Mouse (Mus musculus) neural tube, embryonic 13.5 days (tissue): ENCODE measurements around the gene Tmem245. TPM values are rescaled to one million over a fixed set of nuclear protein-coding genes. Genes with fewer than 3 reads are reported as not detected.
A peak's percentile ranks its signal among the peaks of the same experiment; 100 is the strongest.

Experiments
- ATAC-seq: fragments of 200-750 bp; cut with Nextera tagmentation; 2 replicates; pipeline ENCODE4 v1.8.0; 2017; ENCODE audit warnings: low read depth, mild to moderate bottlenecking, moderate TSS enrichment, moderate library complexity
- H3K27ac ChIP-seq: fragments of 300-500 bp; sonication (generic); replicated peaks from 2 replicates; pipeline ENCODE4 v1.5.1; 2015; ENCODE audit warnings: moderate library complexity, mild to moderate bottlenecking, inconsistent platforms
- H3K27me3 ChIP-seq: fragments of 300-500 bp; sonication (generic); 2 replicates; pipeline ENCODE4 v1.6.1; 2015; ENCODE audit warnings: mild to moderate bottlenecking, inconsistent platforms
- H3K36me3 ChIP-seq: fragments of 300-500 bp; sonication (generic); 2 replicates; pipeline ENCODE4 v1.6.1; 2015; ENCODE audit warnings: mild to moderate bottlenecking, inconsistent platforms
- H3K4me1 ChIP-seq: fragments of 300-500 bp; sonication (generic); replicated peaks from 2 replicates; pipeline ENCODE4 v1.6.1; 2015; ENCODE audit warnings: inconsistent platforms
- H3K4me2 ChIP-seq: fragments of 300-500 bp; sonication (generic); 2 replicates; pipeline ENCODE4 v1.6.1; 2015; ENCODE audit warnings: inconsistent platforms, mild to moderate bottlenecking, moderate library complexity
- H3K4me3 ChIP-seq: fragments of 300-500 bp; sonication (generic); 2 replicates; pipeline ENCODE4 v1.5.1; 2015; ENCODE audit warnings: mild to moderate bottlenecking, inconsistent platforms
- H3K9ac ChIP-seq: fragments of 300-500 bp; sonication (generic); 2 replicates; pipeline ENCODE4 v1.6.1; 2015; ENCODE audit warnings: moderate library complexity, mild to moderate bottlenecking, inconsistent platforms
- H3K9me3 ChIP-seq: fragments of 300-500 bp; sonication (generic); 2 replicates; pipeline ENCODE4 v1.6.1; 2016; ENCODE audit warnings: inconsistent platforms
- WGBS: fragments of 180-500 bp; shearing (Covaris S2); methylation state at CpG from one replicate; pipeline ENCODE4 v1.1.7; 2015; 5-methylcytosine and 5-hydroxymethylcytosine counted together
- microRNA counts: library from miRNA; unstranded; fragments of <30 nt; microRNA quantifications from one replicate; lab custom pipeline; 2016
- microRNA-seq: library from miRNA; unstranded; fragments of <30 nt; microRNA quantifications from one replicate; pipeline ENCODE4, GENCODE M21; 2016
- polyA plus RNA-seq: library from polyadenylated mRNA; unstranded; fragments of >200 nt; fragmentation: Nextera tagmentation; extraction: Ambion mirVana; gene quantifications from 2 replicates; pipeline ENCODE4 v1.2.1, GENCODE M21; 2015

The Tmem245 gene
- polyA plus RNA-seq, 1 experiment from 2014 or later = 6.4 TPM

DNA sequence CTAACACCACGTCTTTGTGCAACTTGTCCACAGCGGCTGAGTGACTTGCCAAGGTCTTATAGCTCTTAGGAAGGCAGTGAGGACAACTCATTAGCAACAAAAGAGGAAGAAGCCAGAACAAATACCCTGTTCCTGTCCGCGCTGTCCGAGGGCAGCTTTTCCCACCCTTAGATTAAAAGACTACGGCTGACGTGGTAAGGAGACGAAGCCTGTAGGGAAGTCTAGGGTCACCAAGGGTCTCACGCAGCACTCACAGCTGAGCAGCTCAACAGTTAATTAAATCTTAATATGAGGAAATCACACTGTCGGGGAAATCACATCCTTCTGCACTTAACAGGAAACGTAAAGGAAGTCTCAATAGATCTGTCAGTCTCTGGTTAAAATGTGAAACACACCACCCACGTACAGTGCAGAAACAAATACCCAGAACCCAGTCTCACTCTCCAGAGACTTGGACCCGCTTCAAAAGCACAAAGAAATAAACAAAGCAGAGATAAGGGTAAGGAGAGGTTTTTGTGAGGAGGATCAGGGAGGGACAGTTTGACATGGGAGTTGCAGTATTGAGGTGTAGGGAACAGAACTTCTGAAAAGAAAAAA lies 116.1 kb downstream of the Tmem245 start:
- no peak overlapping the region for H3K9ac ChIP-seq
- H3K4me2 ChIP-seq = no peak overlapping the region
- 72% methylated on average over 13 of the region's 13 CpGs for WGBS
- no peaks in the 10 kb centered on the region for H3K27me3 ChIP-seq
- peaks cover 69% of the 10 kb centered on the region for H3K36me3 ChIP-seq
- H3K27ac ChIP-seq = no peak overlapping the region
- peaks cover 6% of the 10 kb centered on the region for H3K4me1 ChIP-seq
- no peaks in the 10 kb centered on the region for H3K9me3 ChIP-seq
- ATAC-seq = no peak
- no peak overlapping the region for H3K4me3 ChIP-seq

DNA sequence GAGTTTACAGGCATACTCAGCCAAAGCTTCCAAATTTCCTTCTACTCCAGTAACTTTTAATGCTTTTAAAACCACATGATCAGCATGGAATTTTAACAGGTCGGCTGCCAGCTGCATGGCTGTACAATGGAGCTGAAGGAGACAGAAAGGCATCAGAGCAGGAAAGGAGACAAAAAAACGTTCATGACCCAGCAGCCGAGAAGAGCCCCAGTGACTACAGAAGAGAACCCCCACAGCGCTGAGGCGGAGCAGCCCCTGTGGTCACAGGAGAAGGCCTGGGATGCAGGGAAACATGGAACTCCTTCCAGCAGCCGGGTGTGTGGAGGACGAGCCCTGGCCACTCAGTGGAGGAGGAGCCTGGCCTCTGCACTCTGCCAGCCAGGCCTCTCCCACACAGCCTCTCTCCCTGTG lies 117.7 kb downstream of the Tmem245 start:
- no peaks in the 10 kb centered on the region for H3K27me3 ChIP-seq
- no peak overlapping the region; the same call in 1 of the 2 replicates for H3K27ac ChIP-seq
- no peak for ATAC-seq
- no peak overlapping the region for H3K4me3 ChIP-seq
- peaks cover 66% of the 10 kb centered on the region for H3K36me3 ChIP-seq
- H3K9me3 ChIP-seq = no peaks in the 10 kb centered on the region
- 49% methylated on average over 7 of the region's 7 CpGs for WGBS
- peaks cover 6% of the 10 kb centered on the region for H3K4me1 ChIP-seq
- no peak overlapping the region for H3K4me2 ChIP-seq
- no peak overlapping the region for H3K9ac ChIP-seq

DNA sequence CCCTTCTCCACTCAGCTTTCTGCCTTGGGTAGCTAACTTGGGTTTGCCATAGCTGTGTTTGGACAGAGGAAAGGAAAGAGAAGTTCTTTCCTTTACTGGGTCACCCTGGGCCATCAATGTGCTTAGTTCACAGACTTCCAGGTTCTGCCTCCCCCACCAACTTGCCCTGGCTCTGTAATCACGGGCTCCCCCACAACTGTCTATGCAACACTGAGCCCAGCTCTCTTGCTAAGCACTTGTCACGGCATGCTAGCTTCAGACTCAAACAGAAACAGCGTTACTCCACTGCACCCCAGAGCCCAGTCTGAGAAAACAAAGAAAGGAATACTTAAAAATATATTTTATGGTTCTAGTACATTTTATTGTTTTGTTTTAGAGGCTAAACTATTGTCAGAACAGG lies 118.3 kb downstream of the Tmem245 start:
- Histone ChIP-seq H3K36me3 (peaks cover 61% of the 10 kb centered on the region), H3K4me3 (no peak overlapping the region), H3K4me2 (no peak overlapping the region), H3K9ac (no peak overlapping the region), H3K9me3 (no peaks in the 10 kb centered on the region), H3K27me3 (no peaks in the 10 kb centered on the region), H3K27ac (no peak overlapping the region), H3K4me1 (peaks cover 6% of the 10 kb centered on the region)
- WGBS = 81% methylated on average over 3 of the region's 3 CpGs
- ATAC-seq = no peak

DNA sequence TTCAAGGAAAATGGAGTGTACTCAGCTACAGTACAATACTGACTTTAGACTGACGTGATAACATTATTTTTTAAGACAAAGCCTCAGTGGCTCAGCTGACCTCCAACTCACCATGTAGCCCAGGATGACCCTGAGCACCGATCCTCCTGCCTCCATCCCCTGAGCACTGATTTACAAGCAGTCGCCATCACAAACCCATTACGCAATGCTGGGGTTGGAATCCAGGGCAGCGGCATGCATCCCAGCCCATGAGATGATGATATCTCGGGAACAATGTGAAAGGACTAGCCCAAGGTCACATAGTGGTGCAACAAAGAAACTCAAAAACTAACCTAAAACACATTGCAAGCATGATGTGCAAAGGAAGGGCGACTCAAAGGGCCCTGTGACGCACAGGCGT lies 123.0 kb downstream of the Tmem245 start:
- no peaks in the 10 kb centered on the region for H3K9me3 ChIP-seq
- no peaks in the 10 kb centered on the region for H3K27me3 ChIP-seq
- H3K36me3 ChIP-seq = peaks cover 39% of the 10 kb centered on the region
- no peak overlapping the region for H3K4me2 ChIP-seq
- WGBS = 88% methylated on average over 9 of the region's 9 CpGs
- no peak overlapping the region for H3K27ac ChIP-seq
- no peaks in the 10 kb centered on the region for H3K4me1 ChIP-seq
- H3K9ac ChIP-seq = no peak overlapping the region
- no peak overlapping the region for H3K4me3 ChIP-seq
- ATAC-seq = no peak

DNA sequence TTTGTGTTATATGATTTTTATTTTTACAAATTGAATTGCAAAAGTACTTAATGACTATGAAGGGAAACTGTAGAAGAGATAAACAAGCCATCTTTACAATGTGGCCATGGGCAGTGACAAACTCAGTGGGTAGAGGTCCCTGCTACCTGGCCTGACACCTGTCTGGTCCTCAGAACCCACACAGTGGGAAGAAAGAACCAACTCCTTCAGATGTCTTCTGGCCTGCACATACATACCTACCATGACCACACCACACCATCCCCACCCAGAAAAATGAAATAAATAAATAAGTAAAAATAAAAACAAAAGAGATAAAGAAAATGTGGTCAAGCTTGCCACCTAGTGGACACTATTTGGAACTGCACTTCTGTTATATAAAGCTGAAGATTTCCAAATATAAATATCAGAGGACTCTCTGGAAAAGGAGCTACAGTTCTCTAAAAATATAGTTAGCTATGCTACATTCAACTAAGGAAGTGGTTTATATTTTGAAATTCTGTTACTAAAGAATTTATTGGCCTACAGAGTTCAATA lies 127.2 kb downstream of the Tmem245 start:
- H3K9me3 ChIP-seq = no peaks in the 10 kb centered on the region
- H3K36me3 ChIP-seq = peaks cover 32% of the 10 kb centered on the region
- H3K27ac ChIP-seq = no peak overlapping the region
- H3K4me3 ChIP-seq = no peak overlapping the region
- no peak for ATAC-seq
- H3K4me1 ChIP-seq = no peaks in the 10 kb centered on the region
- H3K4me2 ChIP-seq = no peak overlapping the region
- no peaks in the 10 kb centered on the region for H3K27me3 ChIP-seq
- H3K9ac ChIP-seq = no peak overlapping the region

MicroRNAs encoded within 50 kb of the gene (microRNA counts, 519-probe panel; counts per million panel counts)
- 3,783 counts per million, percentile 58 among the panel's probes with 10 or more counts for microRNA mmu-miR-32 (lab: Ali Mortazavi, UCI)

Small RNAs within 50 kb of the gene (microRNA-seq; reads per million reads assigned to microRNA genes)
- 112 reads per million, percentile 57 among the genes with 10 or more reads in this experiment for gene Mir32

Other genes with a start within 250 kb of the Tmem245 start
- gene Gm26657, start 207.4 kb downstream of the Tmem245 start, polyA plus RNA-seq = not detected in 2 replicates
- gene Actl7b, start 206.0 kb downstream of the Tmem245 start, polyA plus RNA-seq = not detected in 2 replicates
- not detected in 2 replicates for gene Actl7a, start 204.0 kb downstream of the Tmem245 start, polyA plus RNA-seq
- gene Elp1, start 145.1 kb downstream of the Tmem245 start, polyA plus RNA-seq = 54.1 and 55.8 TPM in 2 replicates
- gene Fam206a, start 145.1 kb downstream of the Tmem245 start, polyA plus RNA-seq = 14.7 and 18.8 TPM in 2 replicates
- gene Ctnnal1, start 82.2 kb downstream of the Tmem245 start, polyA plus RNA-seq = 25.1 and 25.5 TPM in 2 replicates
- gene Frrs1l, start 43.0 kb upstream of the Tmem245 start, polyA plus RNA-seq = 13.8 and 15.1 TPM in 2 replicates
- gene Epb41l4b, start 196.0 kb upstream of the Tmem245 start, polyA plus RNA-seq = 1.9 and 2.3 TPM in 2 replicates